In the genomic region with DNA sequence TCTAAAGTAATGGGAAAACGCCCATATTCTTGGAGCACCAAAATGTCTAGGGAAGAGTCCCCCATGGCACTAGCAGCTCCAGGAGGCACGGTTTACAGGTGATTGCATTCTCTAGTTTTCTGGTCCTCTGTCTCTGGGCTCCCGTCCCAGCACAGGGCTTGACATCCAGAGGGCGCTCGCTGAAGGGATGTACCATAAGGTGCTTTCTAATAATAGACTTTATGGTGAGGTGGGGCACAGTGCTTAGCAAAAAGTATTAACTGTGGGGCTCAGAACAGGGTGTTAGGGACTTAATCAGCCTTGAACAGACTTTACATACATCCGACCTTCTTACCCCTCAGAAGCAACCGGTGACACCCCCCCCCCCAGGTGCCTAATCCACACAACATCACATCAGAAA, we compare ENCODE assay signal across 12 mouse cellular contexts. TPM values are rescaled to one million over a fixed set of nuclear protein-coding genes. Genes with fewer than 3 reads are reported as not detected.
A peak's percentile ranks its signal among the peaks of the same experiment; 100 is the strongest.
DNase-seq lines count a peak whose midpoint lies in the region; ATAC-seq lines count a peak whose summit lies in the region.
"Had no signal": no experiment of that assay in that cellular context is flagged by ENCODE, and none has a peak within 500 bp of the region (broad histone marks: within the 10 kb centered on the region; RNA-seq: fewer than 3 reads in every experiment).

No protein-coding gene starts in this region.

- ATAC-seq in heart, embryonic 12.5 days (ENCODE audit: insufficient number of reproducible peaks, low FRiP score): no peak
- no peak for ATAC-seq in erythroblast, adult 5-6 weeks (replicated peaks; ENCODE audit: low FRiP score, poor library complexity, severe bottlenecking)

- H3K4me2 ChIP-seq in heart, embryonic 12.5 days: no peak overlapping the region
- H3K4me2 ChIP-seq: heart, embryonic 13.5 days; neural tube, embryonic 12.5 days had no signal

- no peak overlapping the region for H3K9ac ChIP-seq in heart, embryonic 12.5 days
- H3K9ac ChIP-seq: heart, embryonic 13.5 days; neural tube, embryonic 12.5 days had no signal

- H3K9me3 ChIP-seq in heart, embryonic 12.5 days (replicated peaks): no peaks in the 10 kb centered on the region
- H3K9me3 ChIP-seq: heart, embryonic 13.5 days; neural tube, embryonic 12.5 days had no signal

- H3K27ac ChIP-seq in heart, embryonic 12.5 days (ENCODE audit: poor library complexity, severe bottlenecking): no peak overlapping the region
- H3K27ac ChIP-seq: heart, embryonic 13.5 days; neural tube, embryonic 12.5 days had no signal

- intact Hi-C loops in heart, postnatal 14 days (cut with DNase I): loop anchor here (5.0 kb wide), 1 partner anchor 138 kb away; no protein-coding TSS in a partner anchor

- WGBS in heart, embryonic 12.5 days: 50% methylated on average over 7 of the region's 7 CpGs

- no peaks in the 10 kb centered on the region for H3K27me3 ChIP-seq in heart, embryonic 12.5 days (replicated peaks)
- H3K27me3 ChIP-seq: heart, embryonic 13.5 days; megakaryocyte, embryonic 14.5 days; neural tube, embryonic 12.5 days had no signal

- peak; percentile 28 to 53 for DNase-seq in heart, postnatal 14 days
- DNase-seq in testis, postnatal 10 days (ENCODE audit: low spot score): peak; percentile 48
- no peak for DNase-seq in testis, postnatal 14 days (ENCODE audit: low spot score)
- peak; percentile 71 to 83 for DNase-seq in cerebellum, postnatal 25 days
- peak; percentile 41 for DNase-seq in retina, postnatal 7 days (ENCODE audit: low read depth, low spot score)
- DNase-seq in right cerebral cortex, postnatal 10 days (ENCODE audit: low spot score in 2 of 2): no peak
- DNase-seq: thymus, postnatal 36 days had no signal

- H3K4me3 ChIP-seq in heart, embryonic 12.5 days: no peak overlapping the region
- H3K4me3 ChIP-seq: heart, embryonic 13.5 days; megakaryocyte, embryonic 14.5 days; neural tube, embryonic 12.5 days had no signal

- no peaks in the 10 kb centered on the region for H3K4me1 ChIP-seq in heart, embryonic 12.5 days (replicated peaks)
- H3K4me1 ChIP-seq: heart, embryonic 13.5 days had no signal

- no peaks in the 10 kb centered on the region for H3K36me3 ChIP-seq in heart, embryonic 12.5 days
- H3K36me3 ChIP-seq: heart, embryonic 13.5 days; neural tube, embryonic 12.5 days had no signal

RNA-seq across cellular contexts. Expression of gene Tmem156, which starts 17.2 kb away (rescaled TPM):
- total RNA-seq in heart, postnatal 14 days (2021): under 1 TPM in 1 of 2 experiments, not detected in 1; 0.73 TPM
- 0.27 TPM in 1 of 2 replicates, not detected in the other for polyA plus RNA-seq in heart, embryonic 12.5 days (2016; fragmentation: Nextera tagmentation; extraction: Ambion mirVana)
- total RNA-seq in erythroblast, adult 5-6 weeks (2015; ENCODE audit: low replicate concordance): 1.7 and 2.5 TPM in 2 replicates
- total RNA-seq in erythroblast, adult 5-6 weeks (2017; ENCODE audit: low replicate concordance): 3.6 and 5.3 TPM in 2 replicates
- polyA plus RNA-seq: heart, embryonic 13.5 days had no signal

RNA-seq across cellular contexts. Expression of gene Klhl5, which starts 32.6 kb away (rescaled TPM):
- 10 to 100 TPM; 15.6 to 18.2 TPM for total RNA-seq in heart, postnatal 14 days (2021)
- polyA plus RNA-seq in heart, embryonic 12.5 days (2016; fragmentation: Nextera tagmentation; extraction: Ambion mirVana): 18.8 and 21.5 TPM in 2 replicates
- total RNA-seq in erythroblast, adult 5-6 weeks (2015; ENCODE audit: low replicate concordance): 13.6 and 31.1 TPM in 2 replicates
- total RNA-seq in erythroblast, adult 5-6 weeks (2017; ENCODE audit: low replicate concordance): 12.9 and 14.5 TPM in 2 replicates

Comparison
In these comparisons a context has a peak if more than half of its experiments do, and no peak if none do; other contexts are left out.
1. DNase-seq: peak in heart, postnatal 14 days (2 of 2), testis, postnatal 10 days (single experiment), cerebellum, postnatal 25 days (2 of 2) and retina, postnatal 7 days (single experiment); none in testis, postnatal 14 days (single experiment) and right cerebral cortex, postnatal 10 days (0 of 2).